Comparison of ENCODE assay signal across 18 mouse cellular contexts in genomic region chr1:131039479-131039878, GRCm38 (mm10). TPM values are rescaled to one million over a fixed set of nuclear protein-coding genes. Genes with fewer than 3 reads are reported as not detected.
"Had no signal": no experiment of that assay in that cellular context is flagged by ENCODE, and none has a peak within 500 bp of the region (broad histone marks: within the 10 kb centered on the region; RNA-seq: fewer than 3 reads in every experiment).

No protein-coding gene starts in this region.

- H3K36me3 ChIP-seq: lung, embryonic 15.5 days; midbrain, embryonic 12.5 days; neural tube, embryonic 12.5 days had no signal

- ATAC-seq: lung, postnatal 0 days; midbrain, embryonic 16.5 days had no signal

- H3K4me3 ChIP-seq: lung, embryonic 15.5 days; megakaryocyte, embryonic 14.5 days; midbrain, embryonic 12.5 days; neural tube, embryonic 12.5 days had no signal

- H3K4me1 ChIP-seq: lung, embryonic 15.5 days; midbrain, embryonic 12.5 days; neural tube, embryonic 12.5 days had no signal

- DNase-seq: lung, adult 2 months; lung, postnatal 14 days; lung, postnatal 36 days; midbrain, embryonic 14.5 days; right cerebral cortex, postnatal 14 days; thymus, adult 18-20 months; thymus, postnatal 14 days; thymus, postnatal 36 days had no signal

- H3K9me3 ChIP-seq: lung, embryonic 15.5 days; megakaryocyte, embryonic 14.5 days; neural tube, embryonic 12.5 days had no signal

- H3K9ac ChIP-seq: lung, embryonic 15.5 days; midbrain, embryonic 12.5 days; neural tube, embryonic 12.5 days had no signal

- H3K27me3 ChIP-seq: lung, embryonic 15.5 days; megakaryocyte, embryonic 14.5 days; midbrain, embryonic 12.5 days; neural tube, embryonic 12.5 days had no signal

- H3K4me2 ChIP-seq: lung, embryonic 15.5 days; midbrain, embryonic 12.5 days; neural tube, embryonic 12.5 days had no signal

- H3K27ac ChIP-seq: lung, embryonic 15.5 days; macrophage; midbrain, embryonic 12.5 days; neural tube, embryonic 12.5 days had no signal

RNA-seq across cellular contexts. Expression of gene Il10, which starts 19.8 kb away (rescaled TPM):
- polyA plus RNA-seq: liver, embryonic 16.5 days; lung, adult 2 months; lung, postnatal 0 days; midbrain, embryonic 12.5 days; midbrain, embryonic 14.5 days; midbrain, embryonic 16.5 days; neural tube, embryonic 12.5 days; neural tube, embryonic 14.5 days; stomach, embryonic 16.5 days had no signal
